Mouse (Mus musculus): ENCODE data around the gene Scn1b. TPM values are rescaled to one million over a fixed set of nuclear protein-coding genes. Genes with fewer than 3 reads are reported as not detected.
A peak's percentile ranks its signal among the peaks of the same experiment; 100 is the strongest.

Gene Scn1b
- polyA plus RNA-seq, 1 experiment from 2014 or later = 1.0 TPM

GRCm38 (mm10) chr7:31162324-31162723 is 35.5 kb upstream of the Scn1b start:
- Histone ChIP-seq H3K36me3 (ENCODE audit: control insufficient read depth, insufficient read depth, low read length) (no peaks in the 10 kb centered on the region), H3K4me2 (ENCODE audit: low read depth, severe bottlenecking) (no peak overlapping the region), H3K9me3 (ENCODE audit: control insufficient read depth, low read length) (no peaks in the 10 kb centered on the region), H3K27ac (replicated peaks; ENCODE audit: low read depth, low read length) (no peak overlapping the region), H3K27me3 (ENCODE audit: control insufficient read depth, insufficient read depth, low read length) (no peaks in the 10 kb centered on the region), H3K4me3 (ENCODE audit: low read depth, low read length) (no peak overlapping the region), H3K9ac (ENCODE audit: low read length) (no peak overlapping the region), H3K4me1 (ENCODE audit: control insufficient read depth, insufficient read depth, low read length) (no peaks in the 10 kb centered on the region)
- 74% methylated on average over 11 of the region's 11 CpGs for WGBS
- DNase-seq (ENCODE audit: low spot score) (no peak), ATAC-seq (ENCODE audit: insufficient number of reproducible peaks, low FRiP score, low TSS enrichment, low read depth) (no peak)

- Histone ChIP-seq H3K4me1 (ENCODE audit: control insufficient read depth, insufficient read depth, low read length) (no peaks in the 10 kb centered on the region), H3K36me3 (ENCODE audit: control insufficient read depth, insufficient read depth, low read length) (no peaks in the 10 kb centered on the region), H3K9ac (ENCODE audit: low read length) (no peak overlapping the region), H3K4me2 (ENCODE audit: low read depth, severe bottlenecking) (no peak overlapping the region), H3K9me3 (ENCODE audit: control insufficient read depth, low read length) (no peaks in the 10 kb centered on the region), H3K27ac (replicated peaks; ENCODE audit: low read depth, low read length) (no peak overlapping the region), H3K27me3 (ENCODE audit: control insufficient read depth, insufficient read depth, low read length) (no peaks in the 10 kb centered on the region), H3K4me3 (ENCODE audit: low read depth, low read length) (no peak overlapping the region)
- ATAC-seq (ENCODE audit: insufficient number of reproducible peaks, low FRiP score, low TSS enrichment, low read depth) (no peak), DNase-seq (ENCODE audit: low spot score) (no peak)
- WGBS = 57% methylated on average over 3 of the region's 3 CpGs
Observed at GRCm38 (mm10) chr7:31161831-31162230, 35.0 kb upstream of the Scn1b start.

GRCm38 (mm10) chr7:31161246-31161645 is 34.4 kb upstream of the Scn1b start:
- ATAC-seq (ENCODE audit: insufficient number of reproducible peaks, low FRiP score, low TSS enrichment, low read depth) = no peak
- WGBS = 84% methylated on average over 3 of the region's 3 CpGs
- no peak for DNase-seq (ENCODE audit: low spot score)
- Histone ChIP-seq H3K9ac (ENCODE audit: low read length) (no peak overlapping the region), H3K4me1 (ENCODE audit: control insufficient read depth, insufficient read depth, low read length) (no peaks in the 10 kb centered on the region), H3K36me3 (ENCODE audit: control insufficient read depth, insufficient read depth, low read length) (no peaks in the 10 kb centered on the region), H3K9me3 (ENCODE audit: control insufficient read depth, low read length) (no peaks in the 10 kb centered on the region), H3K4me2 (ENCODE audit: low read depth, severe bottlenecking) (no peak overlapping the region), H3K27ac (replicated peaks; ENCODE audit: low read depth, low read length) (no peak overlapping the region), H3K27me3 (ENCODE audit: control insufficient read depth, insufficient read depth, low read length) (no peaks in the 10 kb centered on the region), H3K4me3 (ENCODE audit: low read depth, low read length) (no peak overlapping the region)

- Histone ChIP-seq H3K36me3 (ENCODE audit: control insufficient read depth, insufficient read depth, low read length) (no peaks in the 10 kb centered on the region), H3K9ac (ENCODE audit: low read length) (no peak overlapping the region), H3K9me3 (ENCODE audit: control insufficient read depth, low read length) (no peaks in the 10 kb centered on the region), H3K4me2 (ENCODE audit: low read depth, severe bottlenecking) (no peak overlapping the region), H3K4me3 (ENCODE audit: low read depth, low read length) (no peak overlapping the region), H3K27ac (replicated peaks; ENCODE audit: low read depth, low read length) (no peak overlapping the region), H3K27me3 (ENCODE audit: control insufficient read depth, insufficient read depth, low read length) (no peaks in the 10 kb centered on the region), H3K4me1 (ENCODE audit: control insufficient read depth, insufficient read depth, low read length) (peaks cover 2% of the 10 kb centered on the region; the same call in 1 of the 2 replicates)
- DNase-seq (ENCODE audit: low spot score) (no peak), ATAC-seq (ENCODE audit: insufficient number of reproducible peaks, low FRiP score, low TSS enrichment, low read depth) (no peak)
- WGBS = 83% methylated on average over 5 of the region's 5 CpGs
Observed at GRCm38 (mm10) chr7:31160763-31161162, 34.0 kb upstream of the Scn1b start.

GRCm38 (mm10) chr7:31156034-31156928 is 29.5 kb upstream of the Scn1b start:
- Histone ChIP-seq H3K9ac (ENCODE audit: low read length) (no peak overlapping the region), H3K27ac (replicated peaks; ENCODE audit: low read depth, low read length) (peak overlapping the region; percentile 65), H3K4me2 (ENCODE audit: low read depth, severe bottlenecking) (no peak overlapping the region), H3K9me3 (ENCODE audit: control insufficient read depth, low read length) (no peaks in the 10 kb centered on the region), H3K4me1 (ENCODE audit: control insufficient read depth, insufficient read depth, low read length) (peaks cover 15% of the 10 kb centered on the region), H3K36me3 (ENCODE audit: control insufficient read depth, insufficient read depth, low read length) (no peaks in the 10 kb centered on the region), H3K4me3 (ENCODE audit: low read depth, low read length) (no peak overlapping the region), H3K27me3 (ENCODE audit: control insufficient read depth, insufficient read depth, low read length) (no peaks in the 10 kb centered on the region)
- ATAC-seq (ENCODE audit: insufficient number of reproducible peaks, low FRiP score, low TSS enrichment, low read depth) (peak; percentile 45; the same call in 1 of the 2 replicates), DNase-seq (ENCODE audit: low spot score) (peak; percentile 45)
- 29% methylated on average over 19 of the region's 19 CpGs for WGBS

- Histone ChIP-seq H3K4me1 (ENCODE audit: control insufficient read depth, insufficient read depth, low read length) (peaks cover 15% of the 10 kb centered on the region), H3K36me3 (ENCODE audit: control insufficient read depth, insufficient read depth, low read length) (no peaks in the 10 kb centered on the region), H3K27ac (replicated peaks; ENCODE audit: low read depth, low read length) (peak within 1 kb of the TSS; percentile 65), H3K9me3 (ENCODE audit: control insufficient read depth, low read length) (no peaks in the 10 kb centered on the region), H3K27me3 (ENCODE audit: control insufficient read depth, insufficient read depth, low read length) (no peaks in the 10 kb centered on the region), H3K4me2 (ENCODE audit: low read depth, severe bottlenecking) (no peak within 1 kb of the TSS; the same call in 1 of the 2 replicates), H3K4me3 (ENCODE audit: low read depth, low read length) (no peak within 1 kb of the TSS), H3K9ac (ENCODE audit: low read length) (no peak within 1 kb of the TSS)
- peak; percentile 63 for DNase-seq (ENCODE audit: low spot score)
- peak; percentile 23; the same call in 1 of the 2 replicates for ATAC-seq (ENCODE audit: insufficient number of reproducible peaks, low FRiP score, low TSS enrichment, low read depth)
- 56% methylated on average over 5 of the region's 5 CpGs for WGBS
Observed at GRCm38 (mm10) chr7:31155296-31156033, 28.7 kb upstream of the Scn1b start, which contains the start of gene Gramd1a. Gene Gramd1a (minus strand): TSS chr7:31155896.

GRCm38 (mm10) chr7:31153536-31154320 is 26.9 kb upstream of the Scn1b start:
- no peak for DNase-seq (ENCODE audit: low spot score)
- no peak overlapping the region for H3K9ac ChIP-seq (ENCODE audit: low read length)
- ATAC-seq (ENCODE audit: insufficient number of reproducible peaks, low FRiP score, low TSS enrichment, low read depth) = no peak
- no peaks in the 10 kb centered on the region for H3K27me3 ChIP-seq (ENCODE audit: control insufficient read depth, insufficient read depth, low read length)
- no peak overlapping the region for H3K4me3 ChIP-seq (ENCODE audit: low read depth, low read length)
- H3K9me3 ChIP-seq (ENCODE audit: control insufficient read depth, low read length) = no peaks in the 10 kb centered on the region
- no peaks in the 10 kb centered on the region for H3K36me3 ChIP-seq (ENCODE audit: control insufficient read depth, insufficient read depth, low read length)
- no peak overlapping the region for H3K27ac ChIP-seq (replicated peaks; ENCODE audit: low read depth, low read length)
- WGBS = 87% methylated on average over 6 of the region's 6 CpGs
- peaks cover 24% of the 10 kb centered on the region for H3K4me1 ChIP-seq (ENCODE audit: control insufficient read depth, insufficient read depth, low read length)
- no peak overlapping the region for H3K4me2 ChIP-seq (ENCODE audit: low read depth, severe bottlenecking)

Data from limb, embryonic 11.5 days (tissue).